Mouse (Mus musculus) olfactory bulb, adult 2 months (tissue): ENCODE measurements around the gene Pim1.

ENCODE experiments used
- CTCF ChIP-seq: fragments of 200-500 bp; IDR thresholded peaks from 2 replicates; pipeline ENCODE4 v1.5.1; 2012; ENCODE audit warnings: low read depth, mild to moderate bottlenecking, low read length, moderate library complexity; ENCODE audit not compliant: insufficient read depth
- POLR2A ChIP-seq: fragments of 200-500 bp; IDR thresholded peaks from 2 replicates; pipeline ENCODE4 v1.6.1; 2012; ENCODE audit warnings: mild to moderate bottlenecking, low read depth, low read length, moderate library complexity; ENCODE audit not compliant: insufficient read depth

DNA sequence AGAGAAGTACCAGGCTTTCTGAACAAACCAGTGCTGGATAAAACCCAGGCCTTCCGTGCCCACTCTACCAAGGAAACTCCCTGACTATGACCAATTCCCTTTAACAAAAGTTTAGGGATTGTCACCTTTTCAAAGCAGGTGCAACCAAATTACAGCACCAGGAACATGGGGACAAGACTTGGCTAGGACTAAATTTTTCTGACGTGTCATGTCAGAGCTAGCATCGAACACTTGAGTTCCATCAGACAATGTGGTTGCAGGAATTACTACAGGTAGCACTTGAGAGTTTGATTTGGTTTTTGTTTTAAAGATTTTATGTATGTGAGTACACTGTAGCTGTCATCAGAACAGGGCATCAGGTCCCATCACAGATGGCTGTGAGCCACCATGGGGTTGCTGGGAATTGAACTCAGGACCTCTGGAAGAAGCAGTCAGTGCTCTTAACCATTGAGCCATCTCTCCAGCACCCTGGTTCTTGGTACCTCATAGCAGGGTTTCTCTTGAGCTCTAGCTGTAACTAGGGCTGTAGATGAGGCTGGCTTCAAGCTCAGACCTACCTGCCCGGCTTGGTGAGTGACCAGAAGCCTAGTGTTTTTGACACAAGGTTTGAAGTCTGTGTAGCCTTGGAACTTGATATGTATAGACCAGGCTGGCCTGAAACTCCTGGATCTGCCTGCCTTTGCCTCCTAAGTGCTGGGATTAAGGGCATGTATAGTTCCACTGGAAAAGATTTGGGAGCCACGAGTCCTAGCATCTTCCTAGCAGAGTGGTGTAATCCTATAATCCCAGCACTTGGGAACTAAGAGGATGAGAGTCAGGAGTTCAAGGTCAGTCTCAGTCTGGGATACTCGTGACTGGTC, 5.9 kb downstream of the Pim1 start:
- no peak for TF ChIP-seq CTCF
- TF ChIP-seq POLR2A, result no peak
